Mouse (Mus musculus) MEL-GATA-1-ER (cell line): Measurements from ENCODE around the gene Mtr.
A peak's percentile ranks its signal among the peaks of the same experiment; 100 is the strongest.
"Not testable (repeated sequence)": the region's sequence is repeated elsewhere in the genome, so short reads cannot be mapped to it uniquely, and the experiment has no call there.

ENCODE experiments used
- DNase-seq: peaks from one replicate; pipeline ENCODE4 v3.0.0-alpha.2; 2012; ENCODE audit warnings: low read depth; ENCODE audit errors: extremely low read depth

The Mtr gene

DNA sequence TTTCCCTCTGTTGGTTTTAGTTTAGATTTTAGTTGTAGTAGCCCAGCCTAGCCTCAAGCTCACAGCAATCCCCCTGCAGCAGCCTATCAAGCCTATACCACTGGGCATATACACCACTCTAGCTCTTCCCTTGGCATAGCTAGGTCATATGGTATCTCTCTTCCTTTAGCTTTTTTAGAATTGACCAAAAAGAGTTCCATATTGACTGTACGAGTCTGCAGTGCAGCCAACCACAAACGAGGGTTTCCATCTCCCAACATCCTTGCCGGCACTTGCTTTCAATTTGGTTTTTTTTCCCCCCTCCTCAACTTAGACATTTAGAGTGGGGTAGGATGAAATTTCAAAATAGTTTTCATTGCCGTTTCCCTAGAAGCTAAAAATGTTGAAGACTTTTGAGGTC lies 95.5 kb downstream of the Mtr start:
- no peak for DNase-seq

DNA sequence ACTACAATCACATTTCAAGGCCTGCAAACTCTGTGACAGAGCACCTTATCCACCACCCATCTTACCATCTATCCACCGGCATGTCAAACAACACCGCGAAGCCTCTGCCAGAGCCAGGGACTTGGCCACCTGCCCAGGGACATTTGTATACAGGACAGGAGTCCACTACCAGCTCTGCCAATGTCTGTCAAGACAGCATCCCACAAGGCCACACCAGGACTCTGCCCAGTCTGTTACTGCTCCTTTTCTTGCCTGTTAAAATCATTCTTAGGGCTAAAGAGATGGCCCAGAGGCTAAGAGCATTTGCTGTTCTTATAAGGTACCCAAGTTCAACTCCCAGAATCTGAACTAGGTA lies 97.8 kb downstream of the Mtr start:
- DNase-seq = no peak

- DNase-seq = no peak
Measured at GRCm38 (mm10) chr13:12159288-12160120, 98.4 kb downstream of the Mtr start.

- DNase-seq = no peak
Measured at GRCm38 (mm10) chr13:12153922-12154321, 104.0 kb downstream of the Mtr start.

- peak; percentile 12 for DNase-seq
Measured at GRCm38 (mm10) chr13:12146918-12147507, 110.9 kb downstream of the Mtr start.

GRCm38 (mm10) chr13:12146402-12146801 lies 111.5 kb downstream of the Mtr start:
- no peak for DNase-seq

DNA sequence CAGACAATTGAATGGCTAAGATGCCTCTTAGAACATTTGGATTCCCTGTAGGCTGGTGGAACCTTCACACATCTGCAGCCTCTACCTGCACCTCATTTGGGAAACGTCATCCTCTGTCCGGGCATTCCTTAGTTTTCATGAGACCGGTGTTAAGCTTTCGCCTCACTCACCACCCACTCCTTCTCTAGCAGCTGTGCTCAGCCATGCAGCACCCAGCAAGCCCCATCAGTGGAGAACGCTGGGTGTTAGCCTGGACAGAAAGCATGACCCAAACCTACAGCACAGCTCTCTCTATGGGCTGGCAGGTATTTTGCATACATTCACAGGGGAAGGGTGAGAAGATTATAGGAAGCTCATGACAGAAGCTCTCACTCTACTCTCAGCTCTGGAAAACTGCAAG lies 114.6 kb downstream of the Mtr start:
- DNase-seq = no peak

- DNase-seq = not testable (repeated sequence)
Measured at GRCm38 (mm10) chr13:12136461-12136860, 121.5 kb downstream of the Mtr start.

DNA sequence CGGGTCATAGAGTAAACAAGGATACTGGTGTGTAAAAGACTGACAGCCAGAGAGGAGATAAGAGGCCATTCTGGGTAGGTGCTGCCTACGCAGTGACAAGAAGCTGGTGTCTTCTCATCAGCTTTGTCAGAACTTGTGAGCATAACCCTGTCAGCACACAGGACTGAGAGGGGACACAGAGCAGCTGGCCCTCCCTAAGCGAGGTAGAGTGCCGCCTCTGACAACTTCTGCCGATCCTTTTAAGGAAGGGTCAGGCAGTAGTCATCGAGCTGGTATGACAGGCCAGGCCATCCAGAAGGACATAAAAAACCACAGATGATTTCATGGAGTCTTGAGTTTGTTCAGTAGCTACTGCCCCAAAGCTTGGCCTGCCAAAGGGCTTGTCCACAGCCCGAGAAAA lies 124.4 kb downstream of the Mtr start:
- DNase-seq = no peak
